Mouse (Mus musculus): ENCODE results near the gene Csgalnact2.

GRCm38 (mm10) chr6:118168106-118168505 lies 29.2 kb upstream of the Csgalnact2 start:
- TF ChIP-seq TBP (conservative IDR thresholded peaks at IDR 0.05; ENCODE audit: low read depth, low read length) (no peak), ZC3H11A (IDR thresholded peaks at IDR 0.05; ENCODE audit: low read depth, low read length) (no peak), MAX (IDR thresholded peaks at IDR 0.05; ENCODE audit: low read length) (no peak), MEF2A (IDR thresholded peaks at IDR 0.05; ENCODE audit: borderline replicate concordance, low read depth, low read length) (no peak), POLR2A (IDR thresholded peaks at IDR 0.05; ENCODE audit: low read depth, low read length) (no peak), ZNF384 (IDR thresholded peaks at IDR 0.05; ENCODE audit: low read depth, low read length) (no peak), EP300 (IDR thresholded peaks at IDR 0.05; ENCODE audit: low read length) (no peak), HCFC1 (IDR thresholded peaks at IDR 0.05; ENCODE audit: low read depth, low read length) (no peak), KAT2A (IDR thresholded peaks at IDR 0.05; ENCODE audit: insufficient replicate concordance, low read length) (no peak), USF1 (IDR thresholded peaks at IDR 0.05; ENCODE audit: low read depth, low read length) (no peak), POLR2AphosphoS2 (IDR thresholded peaks at IDR 0.05; ENCODE audit: low read depth, low read length) (no peak)
